Mouse (Mus musculus) lung, adult 2 months (tissue): ENCODE results near the gene Hspa2.

Experiments
- CTCF ChIP-seq: fragments of 200-500 bp; IDR thresholded peaks from 2 replicates; pipeline ENCODE4 v1.5.1; 2011; ENCODE audit warnings: mild to moderate bottlenecking, low read length, control low read depth; ENCODE audit not compliant: insufficient read depth
- POLR2A ChIP-seq: fragments of 200-500 bp; IDR thresholded peaks from 2 replicates; pipeline ENCODE4 v1.6.1; 2011; ENCODE audit warnings: low read depth, mild to moderate bottlenecking, control low read depth, low read length, borderline replicate concordance; ENCODE audit errors: extremely low read depth

DNA sequence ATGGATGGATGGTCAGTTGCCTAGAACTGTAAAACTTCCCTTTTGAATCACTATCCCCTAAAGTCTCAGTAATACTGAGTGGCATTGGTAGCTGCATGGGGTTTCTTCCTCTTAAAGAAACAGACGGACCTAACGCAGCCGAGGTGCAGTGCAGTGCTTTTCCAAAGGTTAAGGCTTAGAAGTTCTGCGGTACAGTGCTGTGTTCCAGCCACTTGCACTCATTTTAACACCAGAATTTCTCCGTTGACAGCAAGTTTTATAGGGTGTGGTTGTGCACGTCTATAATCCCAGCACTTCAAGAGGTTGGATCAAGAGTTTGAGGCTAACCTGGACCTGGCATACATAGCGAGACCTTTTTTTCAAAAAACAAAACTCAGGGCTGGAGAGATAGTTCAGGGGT, 31.9 kb upstream of the Hspa2 start:
- TF ChIP-seq POLR2A (no peak), CTCF (no peak)
